Mouse (Mus musculus): ENCODE measurements at regions not wholly inside any gene's neighbourhood (a gene's known extent, or its start where the extent isn't known, plus 50 kb on each side); places are given as distances from the start of the nearest gene placed in this dataset.

- DNase-seq: no peak
Observed at GRCm38 (mm10) chr13:53553192-53553875, 80.5 kb upstream of the Msx2 start.

DNA sequence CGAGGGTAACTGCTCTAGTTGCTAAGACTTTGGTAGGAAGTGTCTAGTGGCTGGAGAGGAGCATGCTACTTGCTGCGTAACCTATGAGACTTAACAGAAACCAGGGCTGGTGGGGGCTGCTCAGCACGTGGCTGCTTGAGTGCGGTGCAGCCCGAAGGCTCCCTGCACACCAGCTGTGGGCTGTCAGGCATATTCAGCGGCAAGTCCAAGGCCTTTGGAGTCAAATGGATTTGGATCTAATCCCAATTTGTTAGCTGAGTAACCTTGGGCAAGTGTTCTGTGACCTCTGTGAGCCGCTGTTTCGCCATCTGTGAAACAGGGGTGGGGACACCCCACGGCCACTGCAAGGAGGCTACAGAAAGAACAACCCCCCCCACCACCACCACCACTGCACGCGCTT lies 75.5 kb upstream of the Msx2 start:
- DNase-seq: no peak

DNA sequence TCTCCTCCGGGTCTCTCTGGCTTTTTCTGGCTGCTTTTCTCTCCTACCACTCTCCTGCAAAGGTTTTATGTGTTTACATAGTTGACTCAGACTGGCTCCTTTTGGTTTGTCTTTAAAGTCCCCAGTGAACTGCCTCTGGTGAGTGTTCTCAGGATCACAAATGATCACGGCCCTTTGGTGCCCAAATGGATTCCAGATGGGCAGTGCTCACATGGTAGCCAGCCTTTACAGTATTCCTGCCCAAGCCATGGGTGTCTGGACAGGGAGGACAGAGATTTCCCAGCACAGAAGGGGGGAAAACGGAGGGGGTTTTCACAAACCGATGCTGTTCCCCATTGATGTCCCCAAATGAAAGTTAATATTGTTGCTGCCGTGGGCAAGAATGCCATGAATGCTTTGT lies 70.4 kb upstream of the Msx2 start:
- no peak for DNase-seq

- no peak for DNase-seq
Observed at GRCm38 (mm10) chr13:53539797-53540196, 66.9 kb upstream of the Msx2 start.

DNA sequence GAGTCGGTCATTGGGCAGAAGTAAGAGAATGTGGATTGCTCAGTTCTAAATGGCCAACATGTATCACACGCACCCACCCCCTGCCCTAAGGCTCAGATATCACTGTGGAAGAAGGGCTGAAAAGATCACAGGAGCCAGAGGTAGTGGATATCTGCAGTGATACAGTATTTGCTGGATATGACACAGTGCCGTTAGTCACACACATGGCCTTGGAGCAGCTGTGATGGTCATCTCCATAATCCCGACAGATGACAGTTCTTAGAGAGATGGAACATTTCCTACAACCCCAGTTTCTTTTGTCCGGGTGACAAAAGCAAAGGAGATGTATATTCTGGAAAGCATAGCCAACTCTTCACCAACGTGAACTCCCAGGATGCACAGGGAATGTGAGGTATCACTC lies 65.1 kb upstream of the Msx2 start:
- DNase-seq: no peak

GRCm38 (mm10) chr13:53535781-53536425 lies 63.0 kb upstream of the Msx2 start:
- DNase-seq: no peak

GRCm38 (mm10) chr13:53533738-53534137 lies 60.9 kb upstream of the Msx2 start:
- no peak for DNase-seq

DNA sequence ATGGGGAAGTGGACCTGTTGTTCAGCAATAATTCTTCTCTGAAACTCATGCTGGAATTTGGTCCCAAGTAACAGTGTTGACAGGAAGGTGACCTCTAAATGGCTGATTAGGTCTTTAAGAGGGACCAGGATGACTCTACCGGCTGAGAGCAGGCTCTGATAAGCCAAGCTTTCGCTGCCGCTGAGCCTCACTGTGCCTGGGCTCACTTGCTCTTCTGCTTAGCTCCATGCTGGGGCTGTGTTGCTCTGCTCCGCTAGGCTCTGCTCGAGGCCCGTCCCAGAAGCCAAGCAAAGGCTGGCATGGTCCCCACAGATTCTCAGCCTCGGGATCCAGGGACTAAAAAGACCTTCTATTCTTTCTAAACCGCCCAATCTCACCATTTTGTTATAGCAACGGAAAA lies 54.0 kb upstream of the Msx2 start:
- DNase-seq: no peak

DNA sequence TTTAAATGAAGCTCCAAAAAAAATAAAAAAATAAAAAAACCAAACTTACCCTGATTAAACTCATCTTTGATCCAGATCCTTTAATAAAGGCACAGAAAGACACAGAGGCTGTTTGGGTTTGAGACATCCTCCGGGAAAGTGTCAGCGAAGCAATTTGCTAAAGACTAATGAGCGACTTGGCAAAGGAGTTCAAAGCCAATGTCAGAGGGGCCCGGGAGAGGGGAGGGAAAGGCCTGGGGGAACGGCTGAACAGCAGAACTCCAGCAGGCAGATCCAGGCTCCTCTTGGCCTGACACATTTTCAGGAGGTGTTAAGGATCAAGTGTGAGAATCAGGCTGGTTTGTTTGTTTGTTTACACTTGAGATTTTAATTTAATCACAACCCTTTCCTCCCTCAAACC lies 49.9 kb upstream of the Msx2 start:
- no peak for DNase-seq

All from right cerebral cortex, adult 18-20 months (tissue).